Mouse (Mus musculus) testis, adult 2 months (tissue): Measurements from ENCODE around the gene Bmp2. TPM values are rescaled to one million over a fixed set of nuclear protein-coding genes. Genes with fewer than 3 reads are reported as not detected.
A peak's percentile ranks its signal among the peaks of the same experiment; 100 is the strongest.

Experiments used
- H3K27ac ChIP-seq: fragments of 200-500 bp; 2 replicates; pipeline ENCODE4 v1.5.1; 2012; ENCODE audit warnings: low read depth, low read length; ENCODE audit not compliant: control insufficient read depth, insufficient read depth
- H3K27me3 ChIP-seq: fragments of 200-500 bp; 2 replicates; pipeline ENCODE4 v1.6.1; 2012; ENCODE audit warnings: mild to moderate bottlenecking, low read length, moderate library complexity; ENCODE audit not compliant: control insufficient read depth, insufficient read depth
- H3K36me3 ChIP-seq: fragments of 200-500 bp; 2 replicates; pipeline ENCODE4 v1.6.1; 2012; ENCODE audit warnings: mild to moderate bottlenecking, low read length; ENCODE audit not compliant: control insufficient read depth, insufficient read depth
- H3K4me1 ChIP-seq: fragments of 200-500 bp; 2 replicates; pipeline ENCODE4 v1.6.1; 2012; ENCODE audit warnings: low read length; ENCODE audit not compliant: control insufficient read depth, insufficient read depth
- H3K4me3 ChIP-seq: fragments of 200-500 bp; 2 replicates; pipeline ENCODE4 v1.5.1; 2012; ENCODE audit warnings: low read depth, mild to moderate bottlenecking, low read length, moderate library complexity, mixed read lengths; ENCODE audit not compliant: control insufficient read depth
- CTCF ChIP-seq: fragments of 200-500 bp; IDR thresholded peaks from 2 replicates; pipeline ENCODE4 v1.5.1; 2012; ENCODE audit warnings: low read depth, mild to moderate bottlenecking, inconsistent platforms, low read length, moderate library complexity; ENCODE audit not compliant: control insufficient read depth, insufficient read depth, insufficient replicate concordance
- POLR2A ChIP-seq: fragments of 200-500 bp; IDR thresholded peaks from 2 replicates; pipeline ENCODE4 v1.6.1; 2012; ENCODE audit warnings: low read depth, mild to moderate bottlenecking, inconsistent platforms, low read length, moderate library complexity; ENCODE audit not compliant: control insufficient read depth
- polyA plus RNA-seq: library from polyadenylated mRNA; depleted of rRNA; stranded (reverse); fragments of >200 nt; gene quantifications from 2 replicates; pipeline ENCODE4 v1.2.3, GENCODE M21; 2012

The Bmp2 gene
- polyA plus RNA-seq, 1 experiment: 0.04 TPM

- no peaks in the 10 kb centered on the region for H3K36me3 ChIP-seq
- peaks cover 6% of the 10 kb centered on the region; the same call in 1 of the 2 replicates for H3K27me3 ChIP-seq
- peaks cover 14% of the 10 kb centered on the region for H3K4me1 ChIP-seq
- no peak overlapping the region for H3K27ac ChIP-seq
- TF ChIP-seq CTCF: no peak
- TF ChIP-seq POLR2A: no peak
- H3K4me3 ChIP-seq: no peak overlapping the region
These were observed 1.7 kb upstream of the Bmp2 start for GRCm38 (mm10) chr2:133550238-133550682.

- Histone ChIP-seq H3K27ac (no peak overlapping the region), H3K4me3 (peak overlapping the region; percentile 75), H3K4me1 (peaks cover 14% of the 10 kb centered on the region), H3K36me3 (no peaks in the 10 kb centered on the region), H3K27me3 (peaks cover 6% of the 10 kb centered on the region; the same call in 1 of the 2 replicates)
- TF ChIP-seq CTCF (no peak), POLR2A (no peak)
These were observed 995 bp downstream of the Bmp2 start for GRCm38 (mm10) chr2:133552842-133553465.

GRCm38 (mm10) chr2:133553911-133554285, 1.9 kb downstream of the Bmp2 start:
- Histone ChIP-seq H3K36me3 (no peaks in the 10 kb centered on the region), H3K27ac (no peak overlapping the region), H3K27me3 (peaks cover 6% of the 10 kb centered on the region; the same call in 1 of the 2 replicates), H3K4me1 (peaks cover 14% of the 10 kb centered on the region), H3K4me3 (peak overlapping the region; percentile 65; the same call in 1 of the 2 replicates)
- TF ChIP-seq CTCF: no peak
- TF ChIP-seq POLR2A: no peak

GRCm38 (mm10) chr2:133554286-133555021, 2.5 kb downstream of the Bmp2 start:
- peaks cover 6% of the 10 kb centered on the region; the same call in 1 of the 2 replicates for H3K27me3 ChIP-seq
- no peaks in the 10 kb centered on the region for H3K36me3 ChIP-seq

DNA sequence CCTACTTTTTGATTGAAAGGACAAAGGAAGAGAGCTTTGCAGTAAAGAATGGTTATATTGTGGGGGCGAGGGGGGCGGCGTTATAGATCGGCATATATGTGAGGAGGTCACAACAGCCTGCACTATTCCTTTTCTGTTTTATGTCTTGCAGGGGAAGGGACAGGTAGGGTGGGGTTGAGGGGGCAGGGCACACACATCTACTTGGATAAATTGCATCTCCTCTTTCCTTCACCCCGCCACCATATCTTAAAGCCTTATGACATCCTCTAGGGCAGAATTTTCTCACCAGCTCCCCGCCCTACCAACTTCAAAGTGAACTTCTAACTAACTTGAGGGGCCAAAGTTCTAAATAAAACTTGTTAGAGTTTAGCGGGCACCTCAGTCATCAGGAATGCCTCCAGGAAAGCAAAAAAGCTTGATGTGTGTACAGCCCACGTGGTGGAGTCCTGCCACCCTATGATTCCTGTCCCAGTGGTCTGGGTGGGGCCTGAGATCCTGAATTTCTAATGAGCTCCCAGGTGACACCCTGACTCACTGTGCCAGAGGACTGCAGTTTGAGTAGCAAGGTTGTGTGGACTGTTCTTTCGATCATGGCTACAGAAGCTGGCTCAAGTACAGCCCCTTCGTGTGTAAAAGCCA, 12.4 kb downstream of the Bmp2 start:
- TF ChIP-seq CTCF: no peak
- no peak for TF ChIP-seq POLR2A
- H3K36me3 ChIP-seq: no peaks in the 10 kb centered on the region
- no peaks in the 10 kb centered on the region for H3K27me3 ChIP-seq
- no peak overlapping the region for H3K27ac ChIP-seq
- no peaks in the 10 kb centered on the region for H3K4me1 ChIP-seq
- H3K4me3 ChIP-seq: no peak overlapping the region

More at GRCm38 (mm10) chr2:133554286-133555021, 2.5 kb downstream of the Bmp2 start:
- Histone ChIP-seq H3K4me1 (peaks cover 14% of the 10 kb centered on the region), H3K27ac (no peak overlapping the region), H3K4me3 (peak overlapping the region; percentile 65)
- no peak for TF ChIP-seq CTCF
- TF ChIP-seq POLR2A: no peak

- Histone ChIP-seq H3K4me1 (no peaks in the 10 kb centered on the region), H3K36me3 (no peaks in the 10 kb centered on the region), H3K27ac (no peak overlapping the region), H3K27me3 (no peaks in the 10 kb centered on the region), H3K4me3 (no peak overlapping the region)
- TF ChIP-seq POLR2A (no peak), CTCF (no peak)
These were observed 13.5 kb downstream of the Bmp2 start for GRCm38 (mm10) chr2:133565424-133565823.

DNA sequence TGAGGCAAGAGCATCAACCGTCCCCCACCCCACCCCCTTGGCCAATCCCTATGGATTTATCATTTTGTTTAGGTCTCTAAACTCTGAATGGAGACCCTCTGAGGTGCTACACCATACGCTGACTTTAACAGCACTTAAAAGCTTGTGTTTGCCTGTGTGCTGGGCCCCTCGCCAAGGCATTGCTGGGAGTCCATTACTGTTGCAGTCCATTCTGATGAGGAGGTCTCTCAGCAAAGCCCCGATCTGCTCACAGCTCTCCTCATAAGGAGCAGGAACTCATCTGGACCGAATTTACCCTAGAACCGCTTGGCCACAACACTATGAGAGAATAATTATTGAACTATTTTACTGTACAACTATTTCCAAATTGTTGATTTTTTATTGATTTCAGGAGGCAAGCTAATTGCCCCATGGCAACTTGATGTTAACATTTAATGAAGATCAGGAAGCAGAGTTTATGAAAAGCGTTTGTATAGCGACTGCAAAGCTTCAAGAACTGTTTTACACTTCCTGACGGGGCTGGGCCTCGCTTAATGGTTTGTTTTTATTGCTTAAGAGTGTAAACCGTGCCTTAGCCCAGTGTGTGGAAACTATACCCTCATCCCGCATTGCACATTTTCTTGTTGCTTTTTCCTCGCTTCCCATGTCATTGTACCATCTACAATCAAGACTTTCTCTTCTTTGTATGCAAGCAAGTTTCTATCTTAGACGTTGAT, 14.2 kb downstream of the Bmp2 start:
- H3K4me1 ChIP-seq: no peaks in the 10 kb centered on the region
- H3K36me3 ChIP-seq: no peaks in the 10 kb centered on the region
- TF ChIP-seq POLR2A: no peak
- no peak for TF ChIP-seq CTCF
- no peak overlapping the region for H3K4me3 ChIP-seq
- no peaks in the 10 kb centered on the region for H3K27me3 ChIP-seq
- H3K27ac ChIP-seq: no peak overlapping the region
